Mouse (Mus musculus) liver, embryonic 14.5 days (tissue): ENCODE measurements around the gene Cacng4.

Source experiments
- CTCF ChIP-seq: IDR thresholded peaks from 2 replicates; pipeline ENCODE4 v1.5.1; 2016; ENCODE audit warnings: antibody characterized with exemption, low read depth, control low read depth
- EP300 ChIP-seq: IDR thresholded peaks from 2 replicates; pipeline ENCODE4 v1.6.1; 2016; ENCODE audit warnings: antibody characterized with exemption, low read depth

GRCm38 (mm10) chr11:107699967-107700366, 94.4 kb downstream of the Cacng4 start:
- TF ChIP-seq CTCF (no peak), EP300 (no peak)
